Mouse (Mus musculus) heart, postnatal 0 days (tissue): ENCODE data around the gene Palm3.

Source experiments
- CTCF ChIP-seq: IDR thresholded peaks from 2 replicates; pipeline ENCODE4 v1.5.1; 2016; ENCODE audit warnings: antibody characterized with exemption, control low read depth, low read depth
- EP300 ChIP-seq: IDR thresholded peaks from 2 replicates; pipeline ENCODE4 v1.6.1; 2016; ENCODE audit warnings: antibody characterized with exemption, low read depth

DNA sequence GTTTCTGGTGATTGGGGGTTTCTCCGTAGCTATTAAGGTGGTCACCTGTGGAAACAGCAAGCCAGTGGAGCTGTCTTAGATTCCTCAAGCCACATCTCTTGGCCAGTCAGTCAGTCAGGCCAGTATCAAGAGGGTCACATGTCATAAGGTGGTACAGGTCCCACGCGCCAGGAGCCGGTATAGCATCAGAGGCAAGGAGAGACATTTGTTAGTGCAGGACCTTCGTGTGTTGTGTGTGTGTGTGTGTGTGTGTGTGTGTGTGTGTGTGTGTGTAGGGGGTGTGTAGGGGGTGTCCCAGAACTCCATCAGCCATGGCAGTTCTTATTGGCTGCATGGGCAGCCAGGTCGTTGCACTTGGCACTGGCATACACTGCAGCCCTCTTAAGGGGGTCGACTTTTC lies 46.6 kb downstream of the Palm3 start:
- TF ChIP-seq CTCF (no peak), EP300 (no peak)
